Mouse (Mus musculus): Measurements from ENCODE around the gene Prdm12.

- TF ChIP-seq CTCF (IDR thresholded peaks at IDR 0.05; ENCODE audit: insufficient read depth, low read length) (no peak), POLR2A (IDR thresholded peaks at IDR 0.05; ENCODE audit: borderline replicate concordance, extremely low read depth, low read depth, low read length) (no peak)
These were observed 61.0 kb downstream of the Prdm12 start for GRCm38 (mm10) chr2:31700545-31701446.

Measured in lung, adult 2 months (tissue).